Mouse (Mus musculus) cortical plate, adult 2 months (tissue): ENCODE measurements around the gene Gcn1l1.

Experiments used
- CTCF ChIP-seq: fragments of 200-500 bp; IDR thresholded peaks from 2 replicates; pipeline ENCODE4 v1.5.1; 2011; ENCODE audit warnings: mild to moderate bottlenecking, control low read depth, low read length; ENCODE audit not compliant: insufficient read depth; ENCODE audit errors: extremely low read depth
- POLR2A ChIP-seq: fragments of 200-500 bp; IDR thresholded peaks from 2 replicates; pipeline ENCODE4 v1.6.1; 2011; ENCODE audit warnings: mild to moderate bottlenecking, low read length, control low read depth; ENCODE audit not compliant: insufficient read depth; ENCODE audit errors: extremely low read depth

DNA sequence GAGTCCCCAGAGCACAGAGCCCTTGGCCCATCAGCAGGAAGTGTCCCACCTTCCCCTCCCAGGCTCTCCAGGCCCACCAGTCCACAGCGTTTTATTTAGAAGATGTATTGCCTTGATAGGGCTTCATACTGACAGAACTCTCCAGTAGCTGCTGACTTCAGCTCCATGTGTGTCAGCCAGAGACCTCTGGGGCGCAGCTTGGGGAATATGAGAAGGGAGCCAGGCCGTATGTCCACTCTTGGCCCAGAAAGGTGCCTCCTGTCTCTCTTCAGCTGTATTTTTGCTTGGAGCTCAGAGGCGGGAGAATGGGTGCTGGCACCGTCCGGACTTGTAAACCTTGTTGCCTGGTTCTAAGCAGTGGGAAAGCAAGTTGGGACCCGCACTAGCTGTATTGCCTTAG, 17.6 kb upstream of the Gcn1l1 start:
- TF ChIP-seq POLR2A (no peak), CTCF (no peak)
